Mouse (Mus musculus) left cerebral cortex, postnatal 4 days (tissue): ENCODE results near the gene Msh6. TPM values are rescaled to one million over a fixed set of nuclear protein-coding genes. Genes with fewer than 3 reads are reported as not detected.

ENCODE experiments used
- total RNA-seq, 2 experiments: library from RNA; stranded (reverse); gene quantifications; 2 replicates each; pipeline ENCODE4 v1.2.3; 2021

Msh6 gene
- total RNA-seq, 2 experiments from 2014 or later: 20.7 to 21.0 TPM

Other genes with a start within 250 kb of the Msh6 start
- 10 to 100 TPM; 15.4 to 16.6 TPM for gene Kcnk12, start 177.1 kb upstream of the Msh6 start, total RNA-seq
- gene Rpl36-ps4, start 54.1 kb upstream of the Msh6 start, total RNA-seq: not detected
- gene Fbxo11, start 90.2 kb downstream of the Msh6 start, total RNA-seq: 100 to 1,000 TPM; 128 to 142 TPM